Mouse (Mus musculus) gastrocnemius, postnatal 10 days (tissue): ENCODE measurements at regions not wholly inside any gene's neighbourhood (a gene's known extent, or its start where the extent isn't known, plus 50 kb on each side); places are given as distances from the start of the nearest gene placed in this dataset.

Source experiments
- DNase-seq: peaks from one replicate; pipeline ENCODE4 v3.0.0; 2021; ENCODE audit warnings: mixed read lengths

DNA sequence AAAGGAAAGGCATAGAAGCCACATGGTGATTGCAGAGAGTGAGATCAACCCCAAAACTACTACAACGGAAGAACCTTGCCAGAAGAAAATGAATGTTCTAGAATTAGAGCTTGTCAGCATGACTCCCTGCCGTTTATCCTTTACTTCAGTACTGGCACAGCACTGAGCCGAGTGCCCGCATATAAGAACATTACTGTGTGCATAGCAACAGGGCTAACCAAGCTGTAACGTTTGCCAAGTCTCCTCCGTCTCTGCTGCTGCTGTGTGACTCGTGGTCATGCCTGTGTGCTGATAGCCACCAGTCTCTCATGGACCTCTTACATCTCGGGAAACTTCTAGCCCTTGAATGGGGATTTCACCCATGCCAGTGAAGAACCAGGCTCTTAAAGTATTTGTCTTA, 228.1 kb upstream of the Zdhhc25 start:
- DNase-seq: no peak

- no peak for DNase-seq
Measured at GRCm38 (mm10) chr15:88373923-88374322, 226.2 kb upstream of the Zdhhc25 start.

- no peak for DNase-seq
Measured at GRCm38 (mm10) chr15:88379342-88379741, 220.8 kb upstream of the Zdhhc25 start.

GRCm38 (mm10) chr15:88379951-88380623, 220.0 kb upstream of the Zdhhc25 start:
- DNase-seq: no peak

DNA sequence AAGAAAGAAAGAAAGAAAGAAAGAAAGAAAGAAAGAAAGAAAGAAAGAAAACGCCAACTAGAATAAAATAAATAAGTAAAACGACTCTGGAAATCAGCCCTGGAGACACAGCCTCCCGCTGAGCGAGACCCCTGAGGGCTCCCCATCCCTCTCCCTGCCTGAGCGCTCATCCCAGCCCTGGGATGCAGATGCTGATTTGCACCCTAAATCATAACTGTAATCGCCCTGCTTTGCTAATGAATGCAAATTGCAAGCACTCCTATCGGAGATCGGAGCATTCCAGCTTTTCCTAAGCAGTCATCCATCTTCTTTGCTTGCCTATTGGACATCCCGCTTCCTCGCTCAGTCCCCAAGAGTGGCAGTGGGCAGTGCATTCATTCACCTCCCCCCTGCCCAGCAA, 218.7 kb upstream of the Zdhhc25 start:
- DNase-seq: no peak

DNA sequence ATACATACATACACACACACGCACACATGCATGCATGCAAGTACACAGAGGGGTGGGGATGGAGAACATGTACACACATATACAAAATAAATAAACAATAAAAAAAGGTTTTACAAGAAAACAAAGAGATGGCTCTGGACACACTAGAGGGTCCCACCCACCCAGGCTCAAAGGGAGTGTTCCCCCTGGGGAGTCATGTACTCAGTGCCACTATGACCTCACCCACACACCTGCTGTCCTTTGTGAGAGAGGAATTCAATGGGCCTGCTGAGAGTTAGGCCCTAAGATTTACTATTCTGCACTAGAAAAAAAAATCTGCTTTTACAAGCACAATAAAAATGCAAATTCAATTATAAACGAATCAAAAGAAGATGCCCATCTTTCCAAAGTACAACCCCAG, 214.2 kb upstream of the Zdhhc25 start:
- DNase-seq: no peak

- DNase-seq: no peak
Measured at GRCm38 (mm10) chr15:88386711-88387110, 213.4 kb upstream of the Zdhhc25 start.

- DNase-seq: no peak
Measured at GRCm38 (mm10) chr15:88391822-88392221, 208.3 kb upstream of the Zdhhc25 start.

GRCm38 (mm10) chr15:88399064-88399463, 201.0 kb upstream of the Zdhhc25 start:
- DNase-seq: no peak

DNA sequence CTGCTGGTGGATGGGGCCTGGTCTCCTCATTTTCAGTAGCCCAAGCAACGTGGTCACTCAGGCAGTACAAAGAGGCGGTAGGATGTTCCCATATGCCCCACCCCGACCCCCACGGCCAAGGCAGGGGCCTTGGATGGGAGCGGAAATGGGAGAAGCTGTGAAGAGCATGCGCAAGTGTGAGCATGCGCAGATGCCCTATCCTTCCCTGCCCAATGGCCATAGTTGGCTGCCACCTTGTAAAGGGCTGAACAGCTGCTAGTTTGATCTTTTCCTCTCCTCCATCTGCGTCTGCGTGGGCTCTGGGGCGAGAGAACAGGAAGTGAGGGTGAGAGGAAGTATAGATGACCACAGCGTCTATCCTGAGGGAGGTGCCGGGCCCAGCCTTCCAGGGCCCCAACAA, 200.1 kb upstream of the Zdhhc25 start:
- no peak for DNase-seq

DNA sequence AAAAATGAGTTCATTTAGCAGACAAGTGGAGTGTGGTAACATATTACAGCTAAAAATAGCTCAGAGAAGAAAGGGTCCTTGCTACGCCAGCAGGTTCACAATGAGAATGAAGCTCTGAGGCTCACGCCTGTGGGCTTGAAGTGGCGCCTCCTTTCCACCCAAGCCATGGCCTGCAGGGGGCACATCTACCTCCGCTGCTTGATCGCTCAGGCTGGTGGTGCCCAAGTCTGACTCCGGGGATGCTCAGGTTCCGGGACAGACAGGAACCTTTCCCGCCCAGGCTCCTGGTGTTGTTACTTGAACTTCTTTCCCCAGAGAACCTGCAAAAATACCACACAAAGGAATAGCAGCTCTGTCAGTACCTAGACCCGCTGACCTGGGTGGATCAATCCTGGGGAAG, 199.3 kb upstream of the Zdhhc25 start:
- DNase-seq: no peak

DNA sequence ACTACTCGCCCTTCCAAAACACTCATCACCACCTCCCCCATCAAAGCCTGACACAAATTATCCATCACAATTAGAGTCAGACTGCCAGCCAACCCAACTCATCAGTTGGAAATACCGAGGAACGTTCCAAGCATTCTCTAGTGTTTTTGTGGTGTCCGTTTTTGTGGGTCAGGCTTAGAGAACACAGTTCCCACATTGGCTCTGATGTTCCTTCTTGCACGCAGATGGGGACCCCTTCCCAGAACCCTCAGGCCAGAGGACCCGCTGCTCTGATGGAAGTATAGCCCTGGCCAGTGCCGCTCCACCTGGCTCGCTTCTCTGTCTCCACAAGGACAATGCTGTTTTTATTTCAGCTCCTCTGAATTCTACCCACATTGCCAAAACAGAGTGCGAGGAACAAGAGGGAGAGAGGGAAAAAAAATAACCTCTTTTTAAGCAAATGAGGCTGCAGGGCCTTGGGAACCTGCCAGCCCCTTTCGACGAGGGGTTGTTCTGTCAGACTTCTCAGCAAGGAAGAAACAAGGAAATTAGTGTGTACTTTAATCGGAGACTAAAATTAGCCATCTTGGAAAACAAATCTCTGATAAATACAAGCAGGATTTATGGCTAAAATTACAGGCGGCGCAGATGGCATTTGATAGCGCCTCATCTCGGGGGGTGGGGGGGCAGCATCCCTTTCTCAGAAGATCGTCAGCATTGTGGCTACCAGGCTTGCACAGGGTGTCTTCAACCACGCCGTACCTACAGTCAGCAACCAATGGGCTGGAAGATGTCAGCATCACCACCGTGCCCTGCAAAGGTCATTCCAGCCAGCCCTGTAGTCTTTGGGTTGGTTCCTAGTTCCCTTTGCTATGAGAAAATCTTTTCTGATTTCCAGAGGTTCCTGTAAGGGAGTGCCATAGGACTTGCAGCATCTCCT, 191.4 kb upstream of the Zdhhc25 start:
- no peak for DNase-seq

DNA sequence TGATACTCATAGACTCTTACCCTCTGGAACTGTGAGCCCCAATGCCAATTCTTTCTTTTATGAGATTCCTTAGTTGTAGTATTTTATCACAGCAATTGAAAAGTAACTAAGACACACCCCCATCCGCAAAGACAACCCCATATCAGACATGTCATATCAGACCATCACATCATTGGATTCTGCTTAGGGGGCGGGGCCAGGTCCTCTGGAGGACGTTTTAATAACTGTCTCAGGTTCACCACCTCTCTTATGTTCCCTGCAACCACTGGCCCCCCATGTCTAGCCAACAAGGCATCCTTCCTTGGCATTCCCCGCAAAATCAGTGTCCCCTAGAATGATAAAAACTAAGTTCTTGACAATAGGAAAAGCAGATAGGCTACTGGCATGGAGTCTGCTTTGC, 185.9 kb upstream of the Zdhhc25 start:
- DNase-seq: no peak

DNA sequence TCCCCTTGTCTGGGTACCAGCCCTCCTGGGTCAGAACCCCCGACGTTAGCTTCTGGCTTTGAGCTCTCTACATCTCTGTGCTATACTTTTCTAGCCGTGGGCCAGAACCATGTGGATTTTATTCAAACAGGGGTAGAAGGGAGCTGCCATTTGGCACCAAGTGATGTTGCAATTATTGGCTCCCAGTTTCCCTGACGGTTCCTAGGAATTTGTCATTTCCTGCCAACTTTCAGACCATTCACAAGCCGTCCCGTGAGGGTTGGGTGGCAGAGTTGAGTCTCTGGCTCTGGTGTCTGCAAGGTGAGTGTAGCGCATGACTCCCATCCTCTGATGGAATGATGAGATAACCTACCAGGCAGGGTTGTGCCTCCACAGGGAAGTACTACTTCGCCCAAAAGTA, 181.2 kb upstream of the Zdhhc25 start:
- no peak for DNase-seq

DNA sequence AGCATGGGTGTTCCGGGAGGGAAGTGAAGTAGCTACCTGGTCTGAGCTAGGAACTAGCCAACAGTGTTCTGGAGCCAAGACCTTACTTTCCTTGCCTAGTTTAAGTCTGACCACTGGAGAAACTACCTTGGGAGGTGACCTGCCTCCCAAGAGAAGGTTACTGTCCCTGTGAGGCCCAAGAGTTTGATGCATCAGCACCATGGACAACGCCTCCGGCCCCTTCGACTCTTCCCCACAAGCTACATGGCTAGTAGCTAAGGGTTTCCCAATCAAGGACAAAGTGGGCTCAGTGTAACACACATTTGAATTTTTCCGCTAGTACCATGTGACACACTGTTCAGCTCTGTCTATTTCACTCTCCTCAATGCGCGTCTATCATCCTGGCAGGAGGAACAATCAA, 171.7 kb upstream of the Zdhhc25 start:
- no peak for DNase-seq

GRCm38 (mm10) chr15:88430941-88431340, 169.2 kb upstream of the Zdhhc25 start:
- DNase-seq: no peak

- no peak for DNase-seq
Measured at GRCm38 (mm10) chr15:88448272-88448671, 151.8 kb upstream of the Zdhhc25 start.

- DNase-seq: no peak
Measured at GRCm38 (mm10) chr15:88451241-88451640, 148.9 kb upstream of the Zdhhc25 start.

GRCm38 (mm10) chr15:88468107-88468506, 132.0 kb upstream of the Zdhhc25 start:
- no peak for DNase-seq

- DNase-seq: no peak
Measured at GRCm38 (mm10) chr15:88468810-88469209, 131.3 kb upstream of the Zdhhc25 start.

DNA sequence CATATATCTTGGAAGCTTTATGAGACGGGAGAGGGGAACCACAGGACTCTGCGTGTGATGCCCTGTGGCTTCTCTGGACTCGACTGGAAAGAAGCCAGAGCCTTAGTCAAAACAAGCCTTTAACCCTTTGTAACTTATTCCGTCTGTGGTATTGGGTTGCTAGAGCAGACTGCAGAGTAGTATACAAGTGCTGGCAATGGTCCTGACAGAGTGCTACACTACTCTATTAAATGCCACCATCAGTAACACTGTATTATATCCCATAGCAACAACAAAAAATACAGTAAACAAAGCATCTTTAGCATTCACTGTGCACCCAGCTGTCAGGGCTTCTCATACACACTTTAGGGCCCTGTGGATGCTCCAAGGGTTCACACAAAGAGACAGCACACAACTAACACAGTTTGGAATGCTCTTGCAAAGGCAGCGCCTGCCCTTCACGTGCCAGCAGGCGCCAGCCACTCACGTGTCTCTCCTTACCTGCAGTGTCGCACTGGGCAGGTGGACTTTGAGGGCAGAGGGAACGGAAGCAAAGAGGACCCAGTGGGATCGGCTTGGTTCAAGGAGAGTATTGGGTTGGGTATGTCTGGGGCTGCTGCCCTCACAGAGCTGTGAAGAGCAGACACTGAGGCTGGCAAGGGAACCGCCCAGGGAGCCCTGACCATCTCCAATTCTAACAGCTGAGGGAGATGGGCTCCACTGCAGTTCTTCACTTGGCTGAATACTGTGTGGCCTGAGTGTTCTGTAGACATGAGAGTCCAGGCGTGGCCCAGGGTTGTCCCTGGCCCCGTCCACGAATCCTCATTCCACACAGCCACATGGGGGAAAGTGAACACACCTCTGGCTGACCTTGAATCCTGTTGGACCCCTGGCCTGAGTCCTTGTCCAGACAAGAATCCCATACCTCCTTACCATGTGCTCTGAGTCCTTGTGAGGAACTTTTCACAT, 130.3 kb upstream of the Zdhhc25 start:
- no peak for DNase-seq

DNA sequence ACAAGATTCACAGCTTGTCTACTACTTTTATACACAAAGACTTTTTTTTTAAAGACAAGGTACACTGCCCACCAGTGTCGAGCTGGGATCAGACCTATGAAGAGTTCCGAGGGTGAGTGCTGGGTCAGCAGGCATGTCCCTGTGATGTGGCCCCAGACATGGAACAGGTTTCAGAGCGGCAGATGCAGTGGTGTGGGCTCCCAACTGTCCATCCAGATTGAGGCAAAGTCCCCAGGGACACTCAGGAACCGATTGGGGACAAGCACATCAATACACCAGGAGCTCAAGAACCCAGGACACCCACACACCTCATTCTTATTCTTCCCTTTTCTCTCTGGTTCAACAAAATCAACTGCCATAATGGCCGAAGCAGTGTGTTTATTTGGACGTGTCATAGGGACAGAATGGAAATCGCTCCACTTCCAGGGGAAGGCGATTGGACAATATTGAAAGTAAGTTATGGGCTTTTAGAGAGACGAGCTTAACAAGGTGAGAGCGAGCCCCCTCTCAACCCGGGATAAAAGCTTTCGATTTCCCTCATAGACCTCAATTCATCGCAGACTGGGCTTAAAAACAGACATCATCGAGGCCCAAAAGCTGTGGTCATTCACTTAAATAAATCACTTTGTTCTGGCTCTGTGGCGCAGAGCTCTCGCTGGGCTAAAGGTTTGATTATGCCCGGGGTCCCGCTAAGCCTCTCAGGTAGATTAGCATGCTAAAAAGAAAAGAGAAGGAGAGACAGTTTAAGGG, 127.6 kb upstream of the Zdhhc25 start:
- DNase-seq: no peak
